Mouse (Mus musculus): ENCODE results near the gene Lao1. TPM values are rescaled to one million over a fixed set of nuclear protein-coding genes. Genes with fewer than 3 reads are reported as not detected.

Gene Lao1
- polyA plus RNA-seq, 1 experiment from 2014 or later = not detected

DNA sequence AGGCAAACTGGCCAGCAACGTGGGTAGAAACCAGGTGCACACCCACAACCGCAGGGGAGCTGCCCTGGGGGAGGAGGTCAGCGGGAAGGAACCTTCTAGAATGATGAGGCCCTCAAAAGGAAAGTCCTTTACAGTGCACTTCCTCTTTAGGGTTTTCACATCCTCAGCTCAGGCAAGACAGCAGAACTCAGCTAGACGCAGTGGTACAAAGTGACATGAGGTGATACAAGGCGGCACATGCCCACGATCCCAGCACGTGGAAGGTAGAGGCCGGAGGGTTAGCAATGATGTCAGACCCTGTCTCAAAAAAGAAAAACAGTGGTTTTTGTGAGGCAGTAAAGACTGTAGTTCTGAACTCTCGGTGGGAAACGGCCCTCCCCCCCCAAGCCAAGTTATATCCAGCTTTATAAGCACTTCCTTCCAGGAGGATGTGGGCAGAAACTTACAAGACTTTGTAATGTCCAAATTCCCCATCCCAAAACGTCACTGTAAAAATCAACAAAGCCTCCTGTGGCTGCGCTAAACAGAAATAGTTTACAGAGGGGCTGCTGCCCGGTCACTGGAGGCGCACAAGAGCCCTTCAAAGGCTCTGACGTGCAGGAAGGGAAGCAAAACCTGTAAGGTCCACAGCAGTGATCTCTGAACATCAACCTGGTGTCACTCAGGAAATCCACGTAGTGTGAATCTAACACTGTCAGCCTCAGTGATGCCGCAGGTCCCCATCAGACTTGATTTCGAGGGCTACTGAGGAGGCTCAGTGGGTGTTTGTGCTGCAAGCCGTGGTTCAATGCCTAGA is 38.5 kb downstream of the Lao1 start:
- H3K27me3 ChIP-seq = no peaks in the 10 kb centered on the region
- ATAC-seq = no peak
- H3K36me3 ChIP-seq (ENCODE audit: poor library complexity, severe bottlenecking) = no peaks in the 10 kb centered on the region
- H3K9ac ChIP-seq = no peak overlapping the region
- no peak overlapping the region for H3K4me3 ChIP-seq
- no peak overlapping the region for H3K27ac ChIP-seq
- H3K9me3 ChIP-seq (replicated peaks) = peaks cover 2% of the 10 kb centered on the region; the same call in 1 of the 2 replicates
- 69% methylated on average over 19 of the region's 19 CpGs for WGBS
- H3K4me2 ChIP-seq = no peak overlapping the region
- no peaks in the 10 kb centered on the region for H3K4me1 ChIP-seq

DNA sequence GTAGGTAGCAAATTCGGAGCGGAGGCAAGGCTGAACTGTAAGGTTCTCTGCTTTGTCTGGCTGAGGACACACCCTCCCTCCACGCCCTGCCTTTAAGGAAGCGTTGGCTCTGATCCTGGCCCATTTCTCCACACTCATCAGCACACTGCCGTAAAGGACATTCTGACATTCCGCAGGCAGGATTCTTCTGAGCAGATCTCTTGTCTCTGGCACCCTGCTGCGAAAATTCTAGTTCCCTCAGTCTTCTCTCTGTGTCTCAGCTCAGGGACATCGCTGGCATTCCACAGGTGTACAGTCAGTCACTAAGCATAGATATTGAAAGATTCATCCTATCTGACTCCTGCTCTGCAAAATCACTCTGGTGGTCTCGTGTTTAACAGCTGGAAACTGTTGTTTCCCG is 40.3 kb downstream of the Lao1 start:
- Histone ChIP-seq H3K4me3 (no peak overlapping the region), H3K27ac (no peak overlapping the region), H3K36me3 (ENCODE audit: poor library complexity, severe bottlenecking) (no peaks in the 10 kb centered on the region), H3K4me1 (no peaks in the 10 kb centered on the region), H3K4me2 (no peak overlapping the region), H3K9me3 (replicated peaks) (no peaks in the 10 kb centered on the region), H3K27me3 (no peaks in the 10 kb centered on the region), H3K9ac (no peak overlapping the region)
- 68% methylated on average over 10 of the region's 10 CpGs for WGBS
- ATAC-seq = no peak

DNA sequence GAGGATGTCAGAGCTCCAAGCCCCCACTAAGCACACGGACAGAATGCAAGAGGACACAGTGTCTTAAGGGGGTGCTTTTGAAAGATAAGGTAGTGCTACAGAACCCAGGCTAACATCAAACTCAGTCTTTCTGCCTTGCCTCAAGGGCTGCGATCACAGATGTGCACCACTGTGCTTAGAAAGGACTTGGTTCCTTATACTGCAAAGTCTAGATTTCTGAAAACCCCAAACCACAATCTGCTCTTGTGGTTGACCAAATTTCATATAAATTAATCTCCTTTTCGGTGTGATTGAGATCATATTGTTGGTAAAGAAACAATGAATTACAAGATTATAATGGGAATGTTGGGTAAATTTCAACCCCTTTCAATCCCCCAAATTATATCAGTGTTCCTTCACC is 41.1 kb downstream of the Lao1 start:
- 84% methylated on average over 3 of the region's 3 CpGs for WGBS
- Histone ChIP-seq H3K9ac (no peak overlapping the region), H3K4me3 (no peak overlapping the region), H3K36me3 (ENCODE audit: poor library complexity, severe bottlenecking) (no peaks in the 10 kb centered on the region), H3K27me3 (no peaks in the 10 kb centered on the region), H3K4me2 (no peak overlapping the region), H3K27ac (no peak overlapping the region), H3K4me1 (no peaks in the 10 kb centered on the region), H3K9me3 (replicated peaks) (no peaks in the 10 kb centered on the region)
- ATAC-seq = no peak

DNA sequence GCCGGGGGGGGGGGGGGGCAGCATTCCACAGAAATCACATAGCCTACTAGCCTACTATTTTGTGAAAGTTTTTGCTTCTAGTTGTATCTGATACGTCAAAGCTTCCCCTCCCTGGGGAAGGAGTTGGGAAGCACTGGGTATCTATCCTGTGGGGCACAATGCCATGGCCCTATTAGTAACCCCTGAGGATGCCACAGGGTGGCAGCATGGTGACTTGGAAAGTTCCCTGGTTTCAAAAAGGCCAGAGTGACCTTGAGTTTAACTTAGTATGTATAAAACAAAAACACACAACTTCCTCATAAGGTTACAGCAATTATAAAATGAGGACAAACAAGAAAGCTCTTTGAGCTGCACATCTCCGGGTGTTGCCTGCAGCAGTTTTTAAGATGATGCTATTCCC is 42.8 kb downstream of the Lao1 start:
- Histone ChIP-seq H3K27me3 (no peaks in the 10 kb centered on the region), H3K9me3 (replicated peaks) (no peaks in the 10 kb centered on the region)
- WGBS = 63% methylated on average over 3 of the region's 3 CpGs

DNA sequence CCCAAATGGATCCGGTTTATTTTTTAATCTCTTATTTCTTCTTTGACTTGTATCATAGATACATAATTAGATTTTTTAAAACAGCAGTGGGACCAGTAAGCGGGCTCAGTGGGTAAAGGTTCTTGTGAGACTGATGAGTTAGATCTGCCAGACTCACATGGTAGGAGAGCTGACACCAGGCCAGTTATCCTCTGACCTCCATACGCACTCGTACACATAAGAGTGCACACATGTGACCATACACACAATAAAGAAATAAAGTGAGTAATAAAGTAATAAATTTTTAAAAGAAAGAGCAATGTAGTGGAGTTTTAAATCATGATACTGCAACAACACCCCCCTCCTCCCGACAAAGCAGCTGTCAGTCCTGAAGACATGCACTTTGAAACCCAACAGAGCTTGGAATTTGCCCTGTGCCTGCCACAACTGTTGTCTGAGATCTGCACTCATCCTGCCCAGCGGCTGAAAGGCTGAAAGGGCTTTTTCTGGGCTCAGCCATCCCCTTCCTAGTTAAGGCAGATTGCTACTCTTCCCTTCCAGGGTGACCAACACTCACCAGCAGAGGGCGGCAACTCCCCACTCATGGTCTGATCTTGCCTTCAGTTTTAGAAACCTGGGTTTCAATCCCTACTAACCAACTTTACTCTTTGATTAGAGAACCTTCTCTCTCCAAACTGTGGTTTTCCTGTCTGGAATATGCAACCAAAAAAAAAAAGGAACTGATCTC is 43.4 kb downstream of the Lao1 start:
- no peak overlapping the region for H3K4me2 ChIP-seq
- H3K36me3 ChIP-seq (ENCODE audit: poor library complexity, severe bottlenecking) = no peaks in the 10 kb centered on the region
- no peak overlapping the region; the same call in 1 of the 2 replicates for H3K9ac ChIP-seq
- no peaks in the 10 kb centered on the region for H3K9me3 ChIP-seq (replicated peaks)
- no peak overlapping the region for H3K27ac ChIP-seq
- no peaks in the 10 kb centered on the region for H3K27me3 ChIP-seq
- WGBS = 48% methylated on average over 7 of the region's 7 CpGs
- peak; percentile 80 for ATAC-seq
- H3K4me3 ChIP-seq = no peak overlapping the region
- peaks cover 9% of the 10 kb centered on the region for H3K4me1 ChIP-seq

More for the DNA sequence above, 42.8 kb downstream of the Lao1 start:
- H3K27ac ChIP-seq = no peak overlapping the region
- H3K4me3 ChIP-seq = no peak overlapping the region
- H3K4me2 ChIP-seq = no peak overlapping the region
- H3K36me3 ChIP-seq (ENCODE audit: poor library complexity, severe bottlenecking) = no peaks in the 10 kb centered on the region
- no peak for ATAC-seq
- peaks cover 8% of the 10 kb centered on the region for H3K4me1 ChIP-seq
- H3K9ac ChIP-seq = no peak overlapping the region

DNA sequence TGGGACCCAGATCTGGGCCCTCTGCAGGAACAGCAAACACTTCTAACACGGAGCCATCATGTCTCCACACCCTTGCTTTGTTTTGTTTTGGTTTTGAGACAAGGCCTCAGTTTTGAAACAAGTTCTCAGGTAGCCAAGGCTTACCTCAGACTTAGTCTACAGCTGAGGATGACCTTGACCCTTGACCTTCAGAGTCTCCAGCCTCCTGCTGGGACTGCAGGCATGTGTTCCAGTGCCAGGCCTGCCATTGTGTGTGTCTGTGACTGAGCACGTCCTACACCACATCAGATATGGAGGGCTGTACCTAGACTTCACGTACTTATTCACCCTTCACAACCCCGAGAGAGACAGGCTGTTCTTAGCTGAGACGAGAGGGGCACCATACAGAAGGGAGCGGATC is 46.2 kb downstream of the Lao1 start:
- no peak overlapping the region for H3K4me3 ChIP-seq
- 81% methylated on average over 6 of the region's 6 CpGs for WGBS
- H3K9me3 ChIP-seq (replicated peaks) = no peaks in the 10 kb centered on the region
- no peaks in the 10 kb centered on the region for H3K36me3 ChIP-seq (ENCODE audit: poor library complexity, severe bottlenecking)
- H3K27me3 ChIP-seq = no peaks in the 10 kb centered on the region
- no peak overlapping the region for H3K4me2 ChIP-seq
- H3K27ac ChIP-seq = no peak overlapping the region
- no peak overlapping the region for H3K9ac ChIP-seq
- peaks cover 20% of the 10 kb centered on the region for H3K4me1 ChIP-seq
- ATAC-seq = no peak

DNA sequence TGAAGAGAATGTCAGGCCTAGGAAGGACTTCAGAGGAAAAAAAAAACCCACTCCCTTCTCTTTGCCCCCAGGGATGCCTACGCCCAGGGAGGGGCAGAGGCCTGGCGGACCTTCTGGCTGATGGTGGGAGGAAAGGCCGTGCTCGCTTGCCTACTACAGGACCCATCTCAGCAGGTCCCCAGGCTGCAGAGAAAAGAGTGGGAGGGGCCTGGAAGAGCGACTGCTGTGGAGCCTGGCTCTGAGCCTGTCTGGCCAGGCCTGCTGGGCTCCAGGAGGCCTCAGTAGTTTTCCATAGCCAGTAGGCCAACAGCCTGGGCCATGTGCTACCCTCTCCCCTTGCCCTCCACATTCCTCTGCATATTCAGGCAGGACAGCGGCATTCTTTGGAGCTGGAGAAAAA is 47.1 kb downstream of the Lao1 start:
- Histone ChIP-seq H3K9ac (no peak overlapping the region), H3K9me3 (replicated peaks) (no peaks in the 10 kb centered on the region), H3K4me1 (peaks cover 20% of the 10 kb centered on the region), H3K4me3 (no peak overlapping the region), H3K36me3 (ENCODE audit: poor library complexity, severe bottlenecking) (no peaks in the 10 kb centered on the region), H3K27ac (no peak overlapping the region), H3K27me3 (no peaks in the 10 kb centered on the region), H3K4me2 (no peak overlapping the region)
- WGBS = 15% methylated on average over 6 of the region's 6 CpGs
- 0 out of 2 replicates have a peak, but pooled peaks have one; percentile 20 for ATAC-seq

DNA sequence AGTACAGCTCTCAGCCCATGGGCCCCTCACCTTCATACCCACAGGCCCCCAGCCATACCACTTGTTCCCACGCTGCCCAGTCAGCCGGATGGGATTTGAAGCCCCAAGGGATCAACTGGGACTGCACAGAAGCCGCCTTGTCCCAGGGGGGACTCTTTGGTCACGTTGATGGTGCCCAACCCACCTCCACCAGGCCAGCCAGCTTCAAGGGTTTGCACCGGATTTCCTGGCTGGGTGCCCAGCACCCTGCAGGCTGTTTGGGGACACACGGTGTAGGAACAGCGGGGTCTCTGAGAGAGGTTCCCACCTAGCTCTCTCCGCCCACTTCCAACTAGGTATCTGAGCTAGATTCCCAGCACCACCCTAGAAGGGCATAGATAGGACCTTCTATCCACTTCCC is 48.4 kb downstream of the Lao1 start:
- no peaks in the 10 kb centered on the region for H3K36me3 ChIP-seq (ENCODE audit: poor library complexity, severe bottlenecking)
- WGBS = 59% methylated on average over 8 of the region's 8 CpGs
- H3K4me3 ChIP-seq = no peak overlapping the region
- H3K27me3 ChIP-seq = no peaks in the 10 kb centered on the region
- no peak overlapping the region for H3K4me2 ChIP-seq
- H3K27ac ChIP-seq = no peak overlapping the region
- no peaks in the 10 kb centered on the region for H3K9me3 ChIP-seq (replicated peaks)
- no peak for ATAC-seq
- peaks cover 26% of the 10 kb centered on the region for H3K4me1 ChIP-seq
- no peak overlapping the region for H3K9ac ChIP-seq

DNA sequence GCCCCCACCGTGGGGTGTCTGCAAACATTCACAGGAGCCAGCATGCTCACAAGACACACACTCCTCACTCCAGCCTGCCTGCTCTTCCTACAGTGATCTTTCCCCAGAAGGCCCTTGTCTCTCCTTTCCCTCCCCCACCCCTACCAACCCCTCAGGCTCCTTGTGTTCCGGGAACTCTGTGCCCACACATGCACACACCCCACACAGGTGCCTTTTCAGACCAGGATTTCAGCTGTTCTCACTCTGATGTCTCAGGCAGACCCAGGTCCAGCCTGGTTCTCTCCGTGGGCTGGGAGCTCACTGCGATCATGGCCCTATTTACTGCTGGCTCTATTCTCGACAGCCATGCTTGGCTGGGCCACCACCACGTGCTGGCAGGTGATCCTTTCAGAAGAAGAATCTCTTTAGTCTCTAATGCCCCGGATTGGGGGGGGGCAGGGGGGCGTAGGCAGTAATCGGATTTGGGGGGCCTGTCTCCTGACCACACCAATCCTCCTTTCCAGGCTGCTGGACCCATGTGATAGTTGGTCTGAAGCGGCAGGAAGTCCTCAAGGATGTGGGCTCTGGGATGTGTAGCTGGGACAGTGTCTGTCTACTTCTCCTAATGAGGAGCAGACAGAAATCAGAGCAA is 49.8 kb downstream of the Lao1 start:
- Histone ChIP-seq H3K9ac (no peak overlapping the region), H3K9me3 (replicated peaks) (no peaks in the 10 kb centered on the region), H3K36me3 (ENCODE audit: poor library complexity, severe bottlenecking) (no peaks in the 10 kb centered on the region), H3K27me3 (no peaks in the 10 kb centered on the region), H3K27ac (no peak overlapping the region), H3K4me3 (no peak overlapping the region), H3K4me1 (peaks cover 32% of the 10 kb centered on the region), H3K4me2 (no peak overlapping the region)
- WGBS = 40% methylated on average over 10 of the region's 10 CpGs
- no peak for ATAC-seq

DNA sequence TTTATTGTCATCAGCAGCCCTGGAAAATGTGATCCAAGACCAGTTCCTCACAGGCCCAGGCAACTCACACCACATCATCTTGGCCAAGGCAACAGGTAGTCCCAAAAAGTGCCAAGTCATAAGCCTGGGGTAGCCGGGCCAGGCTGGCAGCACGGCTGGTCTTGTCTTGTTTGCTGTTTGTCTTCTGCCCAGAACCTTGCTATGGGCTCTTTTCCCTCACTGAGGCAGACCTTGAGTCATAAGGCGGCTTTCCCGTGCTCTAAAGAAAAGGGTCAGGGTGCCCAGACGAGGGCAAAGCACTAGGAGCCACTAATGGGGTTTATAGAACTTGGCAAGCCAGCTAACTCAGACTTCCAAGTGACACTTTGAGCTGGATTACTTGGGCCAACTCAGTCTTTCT is 51.7 kb downstream of the Lao1 start:
- Histone ChIP-seq H3K4me3 (no peak overlapping the region), H3K4me2 (no peak overlapping the region), H3K9me3 (replicated peaks) (no peaks in the 10 kb centered on the region), H3K27ac (no peak overlapping the region), H3K36me3 (ENCODE audit: poor library complexity, severe bottlenecking) (no peaks in the 10 kb centered on the region), H3K27me3 (no peaks in the 10 kb centered on the region), H3K4me1 (peaks cover 32% of the 10 kb centered on the region), H3K9ac (no peak overlapping the region)
- WGBS = 83% methylated on average over 5 of the region's 5 CpGs
- no peak for ATAC-seq

DNA sequence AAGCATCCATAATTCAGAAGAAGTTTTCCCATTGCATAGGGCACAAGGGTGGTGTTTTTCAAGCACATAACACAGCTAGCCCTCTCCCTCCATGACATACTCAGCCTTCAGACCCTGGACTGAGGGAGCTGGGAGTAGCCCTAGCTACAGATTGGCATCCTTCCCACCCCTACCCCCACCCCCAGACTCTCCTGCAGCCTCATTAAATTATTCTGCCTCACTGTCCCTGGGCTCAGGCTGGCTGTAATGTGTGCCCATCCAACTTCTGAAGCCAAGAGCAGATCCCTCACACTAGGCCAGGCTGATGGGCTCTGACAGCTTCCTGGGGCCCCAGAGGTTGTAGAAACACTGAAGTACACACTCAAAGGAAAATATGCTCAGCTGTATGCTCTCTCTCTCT is 53.6 kb downstream of the Lao1 start:
- Histone ChIP-seq H3K9me3 (replicated peaks) (no peaks in the 10 kb centered on the region), H3K27me3 (no peaks in the 10 kb centered on the region), H3K4me3 (no peak overlapping the region), H3K36me3 (ENCODE audit: poor library complexity, severe bottlenecking) (no peaks in the 10 kb centered on the region), H3K4me2 (no peak overlapping the region), H3K4me1 (peaks cover 33% of the 10 kb centered on the region), H3K9ac (no peak overlapping the region), H3K27ac (peak overlapping the region; percentile 57)
- peak; percentile 90 for ATAC-seq

DNA sequence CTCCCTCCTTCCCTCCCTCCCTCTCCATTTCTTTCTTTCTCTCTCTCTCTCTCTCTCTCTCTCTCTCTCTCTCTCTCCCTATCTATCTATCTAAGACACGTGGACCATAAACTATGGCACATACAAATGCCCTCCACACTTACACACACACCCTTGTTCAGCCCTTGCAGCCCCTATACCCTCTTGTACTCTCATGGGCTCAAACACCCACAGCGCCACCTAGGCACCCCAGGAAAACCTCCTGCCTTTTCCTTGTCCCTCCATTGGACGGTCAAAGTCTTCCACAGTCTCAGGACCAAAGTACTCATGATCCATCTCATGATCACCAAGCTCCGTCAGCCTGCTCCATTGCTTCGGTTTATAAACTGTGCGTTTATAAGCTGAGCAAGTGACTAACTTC is 54.2 kb downstream of the Lao1 start:
- Histone ChIP-seq H3K36me3 (ENCODE audit: poor library complexity, severe bottlenecking) (no peaks in the 10 kb centered on the region), H3K9me3 (replicated peaks) (no peaks in the 10 kb centered on the region), H3K4me3 (no peak overlapping the region), H3K27ac (peak overlapping the region; percentile 57), H3K4me2 (no peak overlapping the region), H3K27me3 (no peaks in the 10 kb centered on the region), H3K9ac (no peak overlapping the region), H3K4me1 (peaks cover 33% of the 10 kb centered on the region)
- 55% methylated on average over 6 of the region's 6 CpGs for WGBS
- no peak for ATAC-seq

All from forebrain, embryonic 13.5 days (tissue).